Mouse (Mus musculus): ENCODE measurements at regions not wholly inside any gene's neighbourhood (a gene's known extent, or its start where the extent isn't known, plus 50 kb on each side); places are given as distances from the start of the nearest gene placed in this dataset.

DNA sequence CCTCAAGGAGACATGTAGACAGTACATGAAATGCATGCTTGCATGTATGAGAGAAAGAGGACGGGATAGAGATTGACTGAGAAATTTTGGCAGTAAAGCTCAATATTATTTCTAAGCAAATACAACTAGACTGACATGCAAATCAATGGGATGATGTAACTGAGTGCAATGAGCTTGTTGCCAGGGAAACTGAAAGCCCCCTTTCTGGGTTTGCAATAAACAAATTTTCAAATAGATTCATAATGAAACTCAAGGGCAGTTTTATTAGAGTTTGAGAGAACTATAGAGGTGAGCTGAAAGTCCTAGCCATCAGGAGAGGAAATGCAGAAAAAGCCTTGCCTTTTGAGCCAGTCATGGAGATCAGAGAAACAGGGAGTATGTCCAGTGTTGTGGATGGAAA lies 460.2 kb downstream of the Arl4a start:
- TF ChIP-seq POLR2A (IDR thresholded peaks at IDR 0.05; ENCODE audit: control insufficient read depth, extremely low read depth, insufficient read depth, low read length, poor library complexity): no peak
- TF ChIP-seq CTCF (IDR thresholded peaks at IDR 0.05; ENCODE audit: borderline replicate concordance, control insufficient read depth, extremely low read depth, insufficient read depth, low read length, poor library complexity): no peak

Data from thymus, adult 2 months (tissue).